Mouse (Mus musculus): ENCODE results near the gene Lonp1. TPM values are rescaled to one million over a fixed set of nuclear protein-coding genes. Genes with fewer than 3 reads are reported as not detected.

Lonp1 gene
- polyA plus RNA-seq, 1 experiment from 2014 or later = 87.9 TPM

- H3K4me2 ChIP-seq = peak within 1 kb of the TSS; percentile 81
- H3K36me3 ChIP-seq (ENCODE audit: control insufficient read depth, insufficient read depth, low read length) = peaks cover 33% of the 10 kb centered on the region
- H3K27ac ChIP-seq (ENCODE audit: low read depth, low read length) = peak within 1 kb of the TSS; percentile 88
- peaks cover 30% of the 10 kb centered on the region for H3K4me1 ChIP-seq (replicated peaks; ENCODE audit: control insufficient read depth, insufficient read depth, low read length)
- no peaks in the 10 kb centered on the region for H3K9me3 ChIP-seq (ENCODE audit: control insufficient read depth, low read length)
- ATAC-seq (replicated peaks; ENCODE audit: low FRiP score) (peak; percentile 79), DNase-seq (ENCODE audit: low spot score) (peak; percentile 92)
- under 1% methylated on average over 44 of the region's 44 CpGs for WGBS
- peak within 1 kb of the TSS; percentile 77 for H3K4me3 ChIP-seq (ENCODE audit: low read depth, low read length)
- peak within 1 kb of the TSS; percentile 88 for H3K9ac ChIP-seq (ENCODE audit: low read depth, low read length)
- no peaks in the 10 kb centered on the region for H3K27me3 ChIP-seq (replicated peaks; ENCODE audit: control insufficient read depth, insufficient read depth, low read length)
These were observed 17.1 kb downstream of the Lonp1 start, which contains the start of gene 2410015M20Rik for GRCm38 (mm10) chr17:56609452-56610171. 2410015M20Rik (minus strand) TSS chr17:56609771.

- WGBS = 39% methylated on average over 5 of the region's 5 CpGs
These were observed 18.0 kb downstream of the Lonp1 start for GRCm38 (mm10) chr17:56608699-56609098.

DNA sequence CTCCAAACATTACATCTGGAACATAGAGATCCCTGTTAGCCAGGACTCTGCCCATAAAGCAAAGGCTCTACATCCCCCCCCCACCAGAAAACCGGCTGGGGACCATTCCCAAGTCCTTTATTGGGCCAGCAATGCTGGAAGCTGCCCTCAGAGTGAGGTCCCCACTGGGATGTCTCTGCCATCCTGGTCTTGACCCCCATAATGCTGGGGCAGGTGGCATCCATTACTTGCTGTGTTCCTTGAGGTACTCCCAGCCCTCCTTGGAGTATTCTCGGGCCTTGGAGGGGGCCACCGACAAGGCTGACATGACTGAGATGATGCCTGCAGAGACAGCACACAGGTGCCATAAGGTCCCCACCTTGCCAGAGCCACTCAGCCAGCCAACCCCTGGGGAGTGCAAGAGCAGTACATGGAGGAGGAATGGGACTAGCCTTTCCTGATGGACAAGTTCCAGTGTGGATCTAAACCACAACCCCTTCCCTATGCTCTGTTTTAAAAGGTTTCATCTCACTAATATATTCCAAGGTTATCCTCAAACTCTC lies 19.1 kb downstream of the Lonp1 start:
- H3K9me3 ChIP-seq (ENCODE audit: control insufficient read depth, low read length) = no peaks in the 10 kb centered on the region
- DNase-seq (ENCODE audit: low spot score) (no peak), ATAC-seq (replicated peaks; ENCODE audit: low FRiP score) (no peak)
- peaks cover 47% of the 10 kb centered on the region for H3K36me3 ChIP-seq (ENCODE audit: control insufficient read depth, insufficient read depth, low read length)
- H3K4me3 ChIP-seq (ENCODE audit: low read depth, low read length) = peak overlapping the region; percentile 15; the same call in 1 of the 2 replicates
- H3K4me1 ChIP-seq (replicated peaks; ENCODE audit: control insufficient read depth, insufficient read depth, low read length) = peaks cover 24% of the 10 kb centered on the region
- no peaks in the 10 kb centered on the region for H3K27me3 ChIP-seq (replicated peaks; ENCODE audit: control insufficient read depth, insufficient read depth, low read length)
- no peak overlapping the region for H3K27ac ChIP-seq (ENCODE audit: low read depth, low read length)
- H3K4me2 ChIP-seq = peak overlapping the region; percentile 81; the same call in 1 of the 2 replicates
- no peak overlapping the region for H3K9ac ChIP-seq (ENCODE audit: low read depth, low read length)
- 69% methylated on average over 3 of the region's 3 CpGs for WGBS

More at GRCm38 (mm10) chr17:56608699-56609098, 18.0 kb downstream of the Lonp1 start:
- peak overlapping the region; percentile 81 for H3K4me2 ChIP-seq
- peaks cover 28% of the 10 kb centered on the region for H3K4me1 ChIP-seq (replicated peaks; ENCODE audit: control insufficient read depth, insufficient read depth, low read length)
- no peaks in the 10 kb centered on the region for H3K9me3 ChIP-seq (ENCODE audit: control insufficient read depth, low read length)
- peak overlapping the region; percentile 88 for H3K27ac ChIP-seq (ENCODE audit: low read depth, low read length)
- peak overlapping the region; percentile 77 for H3K4me3 ChIP-seq (ENCODE audit: low read depth, low read length)
- H3K9ac ChIP-seq (ENCODE audit: low read depth, low read length) = peak overlapping the region; percentile 88
- peaks cover 36% of the 10 kb centered on the region for H3K36me3 ChIP-seq (ENCODE audit: control insufficient read depth, insufficient read depth, low read length)
- ATAC-seq (replicated peaks; ENCODE audit: low FRiP score) (no peak), DNase-seq (ENCODE audit: low spot score) (no peak)
- no peaks in the 10 kb centered on the region for H3K27me3 ChIP-seq (replicated peaks; ENCODE audit: control insufficient read depth, insufficient read depth, low read length)

DNA sequence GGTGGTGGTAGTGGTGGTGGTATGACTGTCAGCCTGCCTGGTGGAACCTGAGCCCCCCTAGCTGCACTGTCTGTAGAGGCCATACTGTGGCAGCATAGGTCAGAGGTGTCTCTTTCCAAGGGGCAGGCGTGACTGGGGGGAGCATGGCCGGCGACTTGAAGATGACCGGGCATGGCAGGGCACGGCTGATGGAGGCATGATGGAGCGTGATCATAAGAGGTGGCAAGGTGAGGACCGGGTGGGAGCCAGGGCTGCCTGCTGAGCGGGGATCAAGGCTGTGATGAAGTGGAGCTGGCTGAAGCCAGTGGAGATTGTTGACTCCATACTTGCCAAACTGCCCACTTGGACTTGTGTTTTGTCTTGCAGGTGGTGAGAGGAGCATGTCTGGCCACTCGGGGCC lies 21.3 kb downstream of the Lonp1 start:
- ATAC-seq (replicated peaks; ENCODE audit: low FRiP score) (no peak), DNase-seq (ENCODE audit: low spot score) (no peak)
- Histone ChIP-seq H3K9ac (ENCODE audit: low read depth, low read length) (no peak overlapping the region), H3K4me2 (no peak overlapping the region), H3K4me3 (ENCODE audit: low read depth, low read length) (no peak overlapping the region), H3K4me1 (replicated peaks; ENCODE audit: control insufficient read depth, insufficient read depth, low read length) (peaks cover 7% of the 10 kb centered on the region), H3K27me3 (replicated peaks; ENCODE audit: control insufficient read depth, insufficient read depth, low read length) (no peaks in the 10 kb centered on the region), H3K9me3 (ENCODE audit: control insufficient read depth, low read length) (no peaks in the 10 kb centered on the region), H3K27ac (ENCODE audit: low read depth, low read length) (no peak overlapping the region), H3K36me3 (ENCODE audit: control insufficient read depth, insufficient read depth, low read length) (peaks cover 64% of the 10 kb centered on the region)
- 92% methylated on average over 9 of the region's 9 CpGs for WGBS

DNA sequence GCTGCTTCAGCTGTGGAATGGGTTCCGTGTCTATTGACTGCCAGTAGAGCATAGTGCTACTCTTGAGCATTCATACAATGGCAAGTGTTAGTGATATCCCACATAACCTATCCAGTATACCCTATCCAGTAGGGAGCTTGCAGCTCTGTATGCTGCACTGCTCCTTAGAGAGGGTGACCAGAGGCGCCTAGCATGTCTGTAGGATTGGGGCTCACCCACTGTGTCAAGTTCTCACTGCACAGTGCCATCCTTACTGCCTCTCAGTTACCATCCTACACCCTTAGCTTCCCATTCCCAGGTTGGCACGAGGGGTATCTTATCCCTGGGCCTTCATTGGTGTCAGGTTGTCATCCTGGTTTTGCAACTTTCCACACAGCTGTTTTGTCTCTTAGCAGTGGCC lies 22.3 kb downstream of the Lonp1 start:
- Histone ChIP-seq H3K9ac (ENCODE audit: low read depth, low read length) (no peak overlapping the region), H3K27me3 (replicated peaks; ENCODE audit: control insufficient read depth, insufficient read depth, low read length) (no peaks in the 10 kb centered on the region), H3K4me1 (replicated peaks; ENCODE audit: control insufficient read depth, insufficient read depth, low read length) (peaks cover 7% of the 10 kb centered on the region), H3K4me2 (no peak overlapping the region), H3K9me3 (ENCODE audit: control insufficient read depth, low read length) (no peaks in the 10 kb centered on the region), H3K27ac (ENCODE audit: low read depth, low read length) (no peak overlapping the region), H3K36me3 (ENCODE audit: control insufficient read depth, insufficient read depth, low read length) (peaks cover 74% of the 10 kb centered on the region), H3K4me3 (ENCODE audit: low read depth, low read length) (no peak overlapping the region)
- ATAC-seq (replicated peaks; ENCODE audit: low FRiP score) = no peak
- WGBS = 86% methylated on average over 3 of the region's 3 CpGs
- DNase-seq (ENCODE audit: low spot score) = no peak

GRCm38 (mm10) chr17:56604070-56604380 lies 22.7 kb downstream of the Lonp1 start:
- 90% methylated on average over 9 of the region's 9 CpGs for WGBS
- no peak for ATAC-seq (replicated peaks; ENCODE audit: low FRiP score)

GRCm38 (mm10) chr17:56603186-56604069 lies 23.3 kb downstream of the Lonp1 start:
- 96% methylated on average over 28 of the region's 28 CpGs for WGBS
- Histone ChIP-seq H3K4me1 (replicated peaks; ENCODE audit: control insufficient read depth, insufficient read depth, low read length) (peaks cover 3% of the 10 kb centered on the region; the same call in 1 of the 2 replicates), H3K4me2 (no peak overlapping the region), H3K9me3 (ENCODE audit: control insufficient read depth, low read length) (no peaks in the 10 kb centered on the region), H3K36me3 (ENCODE audit: control insufficient read depth, insufficient read depth, low read length) (peaks cover 77% of the 10 kb centered on the region), H3K4me3 (ENCODE audit: low read depth, low read length) (no peak overlapping the region), H3K9ac (ENCODE audit: low read depth, low read length) (no peak overlapping the region), H3K27me3 (replicated peaks; ENCODE audit: control insufficient read depth, insufficient read depth, low read length) (no peaks in the 10 kb centered on the region), H3K27ac (ENCODE audit: low read depth, low read length) (no peak overlapping the region)
- ATAC-seq (replicated peaks; ENCODE audit: low FRiP score) (no peak), DNase-seq (ENCODE audit: low spot score) (no peak)

More at GRCm38 (mm10) chr17:56604070-56604380, 22.7 kb downstream of the Lonp1 start:
- no peak overlapping the region for H3K4me2 ChIP-seq
- no peak for DNase-seq (ENCODE audit: low spot score)
- H3K36me3 ChIP-seq (ENCODE audit: control insufficient read depth, insufficient read depth, low read length) = peaks cover 77% of the 10 kb centered on the region
- H3K9me3 ChIP-seq (ENCODE audit: control insufficient read depth, low read length) = no peaks in the 10 kb centered on the region
- H3K9ac ChIP-seq (ENCODE audit: low read depth, low read length) = no peak overlapping the region
- no peaks in the 10 kb centered on the region for H3K27me3 ChIP-seq (replicated peaks; ENCODE audit: control insufficient read depth, insufficient read depth, low read length)
- H3K4me3 ChIP-seq (ENCODE audit: low read depth, low read length) = no peak overlapping the region
- H3K4me1 ChIP-seq (replicated peaks; ENCODE audit: control insufficient read depth, insufficient read depth, low read length) = peaks cover 7% of the 10 kb centered on the region
- H3K27ac ChIP-seq (ENCODE audit: low read depth, low read length) = no peak overlapping the region

GRCm38 (mm10) chr17:56593527-56594271 lies 33.0 kb downstream of the Lonp1 start:
- Histone ChIP-seq H3K27ac (ENCODE audit: low read depth, low read length) (no peak overlapping the region), H3K4me1 (replicated peaks; ENCODE audit: control insufficient read depth, insufficient read depth, low read length) (no peaks in the 10 kb centered on the region), H3K4me3 (ENCODE audit: low read depth, low read length) (no peak overlapping the region), H3K4me2 (no peak overlapping the region), H3K27me3 (replicated peaks; ENCODE audit: control insufficient read depth, insufficient read depth, low read length) (no peaks in the 10 kb centered on the region), H3K36me3 (ENCODE audit: control insufficient read depth, insufficient read depth, low read length) (peaks cover 71% of the 10 kb centered on the region), H3K9me3 (ENCODE audit: control insufficient read depth, low read length) (no peaks in the 10 kb centered on the region), H3K9ac (ENCODE audit: low read depth, low read length) (no peak overlapping the region)
- ATAC-seq (replicated peaks; ENCODE audit: low FRiP score) (no peak), DNase-seq (ENCODE audit: low spot score) (no peak)
- WGBS = 93% methylated on average over 8 of the region's 8 CpGs
